Mouse (Mus musculus): Measurements from ENCODE around the gene Gng8.

- TF ChIP-seq POLR2A (IDR thresholded peaks at IDR 0.05; ENCODE audit: borderline replicate concordance, extremely low read depth, low read depth, low read length) (no peak), CTCF (IDR thresholded peaks at IDR 0.05; ENCODE audit: insufficient read depth, low read length) (no peak)
Measured at GRCm38 (mm10) chr7:16928341-16928740, 36.8 kb downstream of the Gng8 start.
